Mouse (Mus musculus) neural tube, embryonic 12.5 days (tissue): Measurements from ENCODE around the gene Dclk1. TPM values are rescaled to one million over a fixed set of nuclear protein-coding genes. Genes with fewer than 3 reads are reported as not detected.

Experiments used
- ATAC-seq: fragments of 200-750 bp; cut with Nextera tagmentation; 2 replicates; pipeline ENCODE4 v1.8.0; 2017; ENCODE audit warnings: low read depth, mild to moderate bottlenecking, moderate TSS enrichment, moderate library complexity; ENCODE audit not compliant: low FRiP score
- H3K27ac ChIP-seq: fragments of 300-500 bp; sonication (generic); 2 replicates; pipeline ENCODE4 v1.5.1; 2016
- H3K27me3 ChIP-seq: fragments of 300-500 bp; sonication (generic); replicated peaks from 2 replicates; pipeline ENCODE4 v1.6.1; 2016; ENCODE audit warnings: mild to moderate bottlenecking
- H3K36me3 ChIP-seq: fragments of 300-500 bp; sonication (generic); 2 replicates; pipeline ENCODE4 v1.6.1; 2016; ENCODE audit warnings: mild to moderate bottlenecking
- H3K4me1 ChIP-seq: fragments of 300-500 bp; sonication (generic); 2 replicates; pipeline ENCODE4 v1.6.1; 2016
- H3K4me2 ChIP-seq: fragments of 300-500 bp; sonication (generic); replicated peaks from 2 replicates; pipeline ENCODE4 v1.6.1; 2016; ENCODE audit warnings: mild to moderate bottlenecking
- H3K4me3 ChIP-seq: fragments of 300-500 bp; sonication (generic); 2 replicates; pipeline ENCODE4 v1.5.1; 2016
- H3K9ac ChIP-seq: fragments of 300-500 bp; sonication (generic); 2 replicates; pipeline ENCODE4 v1.6.1; 2016; ENCODE audit warnings: mild to moderate bottlenecking
- H3K9me3 ChIP-seq: fragments of 300-500 bp; sonication (generic); 2 replicates; pipeline ENCODE4 v1.6.1; 2016; ENCODE audit warnings: mild to moderate bottlenecking
- WGBS: fragments of 180-500 bp; shearing (Covaris S2); methylation state at CpG from one replicate; pipeline ENCODE4 v1.1.7; 2016; 5-methylcytosine and 5-hydroxymethylcytosine counted together
- polyA plus RNA-seq: library from polyadenylated mRNA; unstranded; fragments of >200 nt; fragmentation: Nextera tagmentation; extraction: Ambion mirVana; gene quantifications from 2 replicates; pipeline ENCODE4 v1.2.1, GENCODE M21; 2016

The Dclk1 gene
- polyA plus RNA-seq, 1 experiment from 2014 or later: 171 TPM

GRCm38 (mm10) chr3:55373689-55374088 lies 131.5 kb downstream of the Dclk1 start:
- ATAC-seq: peak; percentile 96
- no peak overlapping the region for H3K27ac ChIP-seq
- H3K9me3 ChIP-seq: no peaks in the 10 kb centered on the region
- no peaks in the 10 kb centered on the region for H3K27me3 ChIP-seq
- peak overlapping the region; percentile 15 for H3K4me3 ChIP-seq
- 5% methylated on average over 11 of the region's 11 CpGs for WGBS
- H3K36me3 ChIP-seq: no peaks in the 10 kb centered on the region
- peak overlapping the region; percentile 58 for H3K4me2 ChIP-seq
- peaks cover 6% of the 10 kb centered on the region; the same call in 1 of the 2 replicates for H3K4me1 ChIP-seq
- no peak overlapping the region for H3K9ac ChIP-seq

GRCm38 (mm10) chr3:55378591-55378990 lies 136.4 kb downstream of the Dclk1 start:
- WGBS: 95% methylated on average over 6 of the region's 6 CpGs
- ATAC-seq: no peak
- no peaks in the 10 kb centered on the region for H3K9me3 ChIP-seq
- no peak overlapping the region for H3K4me3 ChIP-seq
- no peak overlapping the region for H3K9ac ChIP-seq
- no peaks in the 10 kb centered on the region for H3K36me3 ChIP-seq
- no peak overlapping the region for H3K4me2 ChIP-seq
- no peaks in the 10 kb centered on the region for H3K27me3 ChIP-seq
- peaks cover 6% of the 10 kb centered on the region; the same call in 1 of the 2 replicates for H3K4me1 ChIP-seq
- H3K27ac ChIP-seq: no peak overlapping the region

- Histone ChIP-seq H3K36me3 (no peaks in the 10 kb centered on the region), H3K9me3 (no peaks in the 10 kb centered on the region), H3K27me3 (no peaks in the 10 kb centered on the region), H3K4me3 (no peak overlapping the region), H3K27ac (no peak overlapping the region), H3K9ac (no peak overlapping the region), H3K4me2 (no peak overlapping the region), H3K4me1 (no peaks in the 10 kb centered on the region)
- WGBS: 35% methylated on average over 9 of the region's 9 CpGs
- no peak for ATAC-seq
These were observed 138.3 kb downstream of the Dclk1 start for GRCm38 (mm10) chr3:55380471-55380870.

GRCm38 (mm10) chr3:55392605-55393004 lies 150.4 kb downstream of the Dclk1 start:
- Histone ChIP-seq H3K36me3 (no peaks in the 10 kb centered on the region), H3K4me1 (peaks cover 13% of the 10 kb centered on the region; the same call in 1 of the 2 replicates), H3K27ac (no peak overlapping the region), H3K9ac (no peak overlapping the region), H3K27me3 (no peaks in the 10 kb centered on the region), H3K4me2 (no peak overlapping the region), H3K9me3 (no peaks in the 10 kb centered on the region), H3K4me3 (no peak overlapping the region)
- no peak for ATAC-seq
- 81% methylated on average over 3 of the region's 3 CpGs for WGBS

- no peak for ATAC-seq
- H3K9me3 ChIP-seq: no peaks in the 10 kb centered on the region
- H3K4me1 ChIP-seq: peaks cover 17% of the 10 kb centered on the region
- no peaks in the 10 kb centered on the region for H3K27me3 ChIP-seq
- H3K4me3 ChIP-seq: no peak overlapping the region
- WGBS: 82% methylated on average over 3 of the region's 3 CpGs
- no peak overlapping the region for H3K9ac ChIP-seq
- H3K36me3 ChIP-seq: no peaks in the 10 kb centered on the region
- H3K27ac ChIP-seq: no peak overlapping the region
- H3K4me2 ChIP-seq: no peak overlapping the region
These were observed 151.4 kb downstream of the Dclk1 start for GRCm38 (mm10) chr3:55393549-55393948.

- no peaks in the 10 kb centered on the region for H3K27me3 ChIP-seq
- no peaks in the 10 kb centered on the region for H3K36me3 ChIP-seq
- WGBS: 55% methylated on average over 2 of the region's 2 CpGs
- no peak overlapping the region for H3K9ac ChIP-seq
- no peak for ATAC-seq
- no peaks in the 10 kb centered on the region for H3K9me3 ChIP-seq
- no peak overlapping the region for H3K27ac ChIP-seq
- H3K4me3 ChIP-seq: no peak overlapping the region
- no peak overlapping the region for H3K4me2 ChIP-seq
- H3K4me1 ChIP-seq: peaks cover 17% of the 10 kb centered on the region
These were observed 154.6 kb downstream of the Dclk1 start for GRCm38 (mm10) chr3:55396792-55397191.

- 81% methylated on average over 6 of the region's 6 CpGs for WGBS
- peaks cover 17% of the 10 kb centered on the region for H3K4me1 ChIP-seq
- no peak overlapping the region for H3K4me2 ChIP-seq
- 0 out of 2 replicates have a peak, but pooled peaks have one; percentile 44 for ATAC-seq
- no peaks in the 10 kb centered on the region for H3K9me3 ChIP-seq
- no peak overlapping the region for H3K9ac ChIP-seq
- H3K4me3 ChIP-seq: no peak overlapping the region
- no peaks in the 10 kb centered on the region for H3K27me3 ChIP-seq
- H3K27ac ChIP-seq: no peak overlapping the region
- no peaks in the 10 kb centered on the region for H3K36me3 ChIP-seq
These were observed 155.9 kb downstream of the Dclk1 start for GRCm38 (mm10) chr3:55397752-55398693.

GRCm38 (mm10) chr3:55401236-55401635 lies 159.1 kb downstream of the Dclk1 start:
- Histone ChIP-seq H3K9me3 (no peaks in the 10 kb centered on the region), H3K36me3 (no peaks in the 10 kb centered on the region), H3K4me3 (no peak overlapping the region), H3K4me2 (no peak overlapping the region), H3K9ac (no peak overlapping the region), H3K27me3 (no peaks in the 10 kb centered on the region), H3K27ac (no peak overlapping the region), H3K4me1 (peaks cover 16% of the 10 kb centered on the region)
- ATAC-seq: no peak
- WGBS: 86% methylated on average over 1 of the region's 1 CpGs

GRCm38 (mm10) chr3:55404751-55405150 lies 162.6 kb downstream of the Dclk1 start:
- no peak overlapping the region for H3K27ac ChIP-seq
- no peak overlapping the region for H3K4me2 ChIP-seq
- H3K9me3 ChIP-seq: no peaks in the 10 kb centered on the region
- no peaks in the 10 kb centered on the region for H3K4me1 ChIP-seq
- no peak for ATAC-seq
- no peak overlapping the region for H3K9ac ChIP-seq
- H3K27me3 ChIP-seq: no peaks in the 10 kb centered on the region
- no peak overlapping the region for H3K4me3 ChIP-seq
- H3K36me3 ChIP-seq: no peaks in the 10 kb centered on the region
- 97% methylated on average over 7 of the region's 7 CpGs for WGBS

GRCm38 (mm10) chr3:55406616-55407015 lies 164.5 kb downstream of the Dclk1 start:
- H3K9ac ChIP-seq: no peak overlapping the region
- H3K4me2 ChIP-seq: no peak overlapping the region
- H3K4me3 ChIP-seq: no peak overlapping the region
- 60% methylated on average over 7 of the region's 7 CpGs for WGBS
- ATAC-seq: no peak
- no peak overlapping the region for H3K27ac ChIP-seq
- no peaks in the 10 kb centered on the region for H3K36me3 ChIP-seq
- H3K27me3 ChIP-seq: no peaks in the 10 kb centered on the region
- no peaks in the 10 kb centered on the region for H3K9me3 ChIP-seq
- H3K4me1 ChIP-seq: no peaks in the 10 kb centered on the region

- no peak overlapping the region for H3K4me3 ChIP-seq
- no peak overlapping the region for H3K4me2 ChIP-seq
- H3K9ac ChIP-seq: no peak overlapping the region
- H3K4me1 ChIP-seq: peaks cover 5% of the 10 kb centered on the region
- no peak for ATAC-seq
- H3K36me3 ChIP-seq: no peaks in the 10 kb centered on the region
- no peaks in the 10 kb centered on the region for H3K9me3 ChIP-seq
- H3K27me3 ChIP-seq: no peaks in the 10 kb centered on the region
- no peak overlapping the region for H3K27ac ChIP-seq
These were observed 169.4 kb downstream of the Dclk1 start for GRCm38 (mm10) chr3:55411547-55411946.

- H3K4me3 ChIP-seq: no peak overlapping the region
- H3K36me3 ChIP-seq: no peaks in the 10 kb centered on the region
- 11% methylated on average over 14 of the region's 14 CpGs for WGBS
- peak; percentile 54; the same call in 1 of the 2 replicates for ATAC-seq
- peak overlapping the region; percentile 45 for H3K9ac ChIP-seq
- H3K4me2 ChIP-seq: peak overlapping the region; percentile 51
- no peaks in the 10 kb centered on the region for H3K9me3 ChIP-seq
- H3K27me3 ChIP-seq: no peaks in the 10 kb centered on the region
- peaks cover 11% of the 10 kb centered on the region for H3K4me1 ChIP-seq
- H3K27ac ChIP-seq: peak overlapping the region; percentile 57; the same call in 1 of the 2 replicates
These were observed 173.4 kb downstream of the Dclk1 start for GRCm38 (mm10) chr3:55415527-55415950.
